ENCODE assay signal across 22 mouse cellular contexts in genomic region chr9:37506023-37506422, GRCm38 (mm10). TPM values are rescaled to one million over a fixed set of nuclear protein-coding genes. Genes with fewer than 3 reads are reported as not detected.
DNase-seq lines count a peak whose midpoint lies in the region; ATAC-seq and TF ChIP-seq lines count a peak whose summit lies in the region.
"Had no signal": no experiment of that assay in that cellular context is flagged by ENCODE, and none has a peak within 500 bp of the region (broad histone marks: within the 10 kb centered on the region; RNA-seq: fewer than 3 reads in every experiment).

No protein-coding gene starts in this region.

- ATAC-seq in frontal cortex, adult (ENCODE audit: low TSS enrichment): peak; percentile 13; the same call in 1 of the 2 replicates
- ATAC-seq in midbrain, embryonic 11.5 days (ENCODE audit: low FRiP score): no peak
- no peak for ATAC-seq in midbrain, embryonic 14.5 days (ENCODE audit: low FRiP score, low TSS enrichment)
- ATAC-seq: activated CD4-positive, CD25-positive, alpha-beta regulatory T cell, adult 4 months; CD4-positive, CD25-positive, alpha-beta regulatory T cell, adult 4 months; Patski had no signal

- H3K27ac ChIP-seq in layer of hippocampus, adult 2 months: peak overlapping the region; percentile 40; the same call in 1 of the 2 replicates
- H3K27ac ChIP-seq in midbrain, embryonic 11.5 days (ENCODE audit: low read depth, low read length): no peak overlapping the region
- no peak overlapping the region for H3K27ac ChIP-seq in midbrain, embryonic 14.5 days (replicated peaks; ENCODE audit: low read depth, low read length)

- 94% methylated on average over 1 of the region's 1 CpGs for WGBS in midbrain, embryonic 11.5 days
- 96% methylated on average over 1 of the region's 1 CpGs for WGBS in midbrain, embryonic 14.5 days

- H3K9me3 ChIP-seq in midbrain, embryonic 11.5 days (ENCODE audit: control insufficient read depth, low read length): no peaks in the 10 kb centered on the region
- H3K9me3 ChIP-seq in midbrain, embryonic 14.5 days (ENCODE audit: control insufficient read depth, low read length): no peaks in the 10 kb centered on the region
- H3K9me3 ChIP-seq: G1E had no signal

- H3K4me1 ChIP-seq in midbrain, embryonic 11.5 days (ENCODE audit: control insufficient read depth, insufficient read depth, low read length): no peaks in the 10 kb centered on the region
- H3K4me1 ChIP-seq in midbrain, embryonic 14.5 days (ENCODE audit: control insufficient read depth, insufficient read depth, low read length): no peaks in the 10 kb centered on the region

- no peak overlapping the region for H3K4me2 ChIP-seq in midbrain, embryonic 11.5 days
- no peak overlapping the region for H3K4me2 ChIP-seq in midbrain, embryonic 14.5 days (ENCODE audit: low read length)

- DNase-seq in frontal cortex, postnatal 14 days (ENCODE audit: low spot score in 2 of 2): no peak
- peak in 1 of 2 experiments; percentile 33 for DNase-seq in layer of hippocampus, adult 2 months (ENCODE audit: low spot score in 2 of 2)
- no peak for DNase-seq in layer of hippocampus, adult 8-10 months (ENCODE audit: low spot score in 2 of 2)
- peak; percentile 68 for DNase-seq in midbrain, embryonic 11.5 days (ENCODE audit: low spot score, missing footprints)
- no peak for DNase-seq in midbrain, embryonic 14.5 days
- DNase-seq: adrenal gland, adult 2 months; adrenal gland, adult 8-10 months; adrenal gland, postnatal 10 days; adrenal gland, postnatal 14 days; adrenal gland, postnatal 25 days; adrenal gland, postnatal 36 days; B cell, adult 2 months; cerebellum, adult 11 months; cerebellum, adult 11-12 months; cerebellum, adult 18-20 months had no signal

- H3K4me3 ChIP-seq in layer of hippocampus, adult 2 months: no peak overlapping the region
- no peak overlapping the region for H3K4me3 ChIP-seq in midbrain, embryonic 11.5 days (ENCODE audit: low read depth, low read length)
- no peak overlapping the region for H3K4me3 ChIP-seq in midbrain, embryonic 14.5 days (replicated peaks; ENCODE audit: low read depth, low read length)

- no peaks in the 10 kb centered on the region for H3K36me3 ChIP-seq in midbrain, embryonic 11.5 days (ENCODE audit: control insufficient read depth, insufficient read depth, low read length)
- no peaks in the 10 kb centered on the region for H3K36me3 ChIP-seq in midbrain, embryonic 14.5 days (ENCODE audit: control insufficient read depth, insufficient read depth, low read length)

- TF ChIP-seq CTCF in layer of hippocampus, adult 2 months (conservative IDR thresholded peaks at IDR 0.05): no peak

- no peak overlapping the region for H3K9ac ChIP-seq in midbrain, embryonic 11.5 days (ENCODE audit: low read length)
- H3K9ac ChIP-seq in midbrain, embryonic 14.5 days (replicated peaks; ENCODE audit: low read length): no peak overlapping the region

- H3K27me3 ChIP-seq in midbrain, embryonic 11.5 days (ENCODE audit: control insufficient read depth, insufficient read depth, low read length): no peaks in the 10 kb centered on the region
- no peaks in the 10 kb centered on the region for H3K27me3 ChIP-seq in midbrain, embryonic 14.5 days (ENCODE audit: control insufficient read depth, insufficient read depth, low read length)
- H3K27me3 ChIP-seq: CH12.LX, Patski had no signal

RNA-seq across cellular contexts. Expression of gene Msantd2, which starts 16.9 kb away (rescaled TPM):
- 10 to 100 TPM; 20.5 to 25.6 TPM for total RNA-seq in layer of hippocampus, adult 2 months (2021)
- 10 to 100 TPM; 20.2 to 25.7 (median 23.6) TPM for total RNA-seq in layer of hippocampus, adult 8-10 months (2022)
- polyA plus RNA-seq in midbrain, embryonic 11.5 days (2014; fragmentation: Nextera tagmentation; extraction: Ambion mirVana): 35.8 and 36.4 TPM in 2 replicates
- polyA plus RNA-seq in midbrain, embryonic 14.5 days (2014; fragmentation: Nextera tagmentation; extraction: Ambion mirVana): 32.5 and 42.9 TPM in 2 replicates

RNA-seq across cellular contexts. Expression of gene Esam, which starts 21.9 kb away (rescaled TPM):
- total RNA-seq in layer of hippocampus, adult 2 months (2021): 10 to 100 TPM; 18.3 to 19.3 TPM
- total RNA-seq in layer of hippocampus, adult 8-10 months (2022): 10 to 100 TPM; 14.7 to 24.6 (median 18.6) TPM
- polyA plus RNA-seq in midbrain, embryonic 11.5 days (2014; fragmentation: Nextera tagmentation; extraction: Ambion mirVana): 25.1 and 29.6 TPM in 2 replicates
- 24.8 and 42.8 TPM in 2 replicates for polyA plus RNA-seq in midbrain, embryonic 14.5 days (2014; fragmentation: Nextera tagmentation; extraction: Ambion mirVana)
- total RNA-seq: G1E had no signal
- polyA plus RNA-seq: CD4-positive, CD25-positive, alpha-beta regulatory T cell, adult 4 months; G1E had no signal

RNA-seq across cellular contexts. Expression of gene Vsig2, which starts 33.0 kb away (rescaled TPM):
- 1 to 10 TPM; 2.5 to 3.7 TPM for total RNA-seq in layer of hippocampus, adult 2 months (2021)
- total RNA-seq in layer of hippocampus, adult 8-10 months (2022): 1 to 10 TPM; 3.5 to 5.7 (median 4.2) TPM
- polyA plus RNA-seq in midbrain, embryonic 11.5 days (2014; fragmentation: Nextera tagmentation; extraction: Ambion mirVana): 0.44 TPM in 1 of 2 replicates, not detected in the other
- polyA plus RNA-seq in midbrain, embryonic 14.5 days (2014; fragmentation: Nextera tagmentation; extraction: Ambion mirVana): 0.29 and 0.35 TPM in 2 replicates
- total RNA-seq: CH12.LX, MEL had no signal
- polyA plus RNA-seq: activated CD4-positive, CD25-positive, alpha-beta regulatory T cell, adult 4 months; CD4-positive, CD25-positive, alpha-beta regulatory T cell, adult 4 months; G1E had no signal

RNA-seq across cellular contexts. Expression of gene Nrgn, which starts 46.7 kb away (rescaled TPM):
- total RNA-seq in layer of hippocampus, adult 2 months (2021): 1,000 to 10,000 TPM; 1,464 to 1,512 TPM
- total RNA-seq in layer of hippocampus, adult 8-10 months (2022): 1,000 to 10,000 TPM; 1,107 to 1,307 (median 1,240) TPM
- polyA plus RNA-seq in midbrain, embryonic 11.5 days (2014; fragmentation: Nextera tagmentation; extraction: Ambion mirVana): 2.5 and 2.9 TPM in 2 replicates
- 4.0 and 5.5 TPM in 2 replicates for polyA plus RNA-seq in midbrain, embryonic 14.5 days (2014; fragmentation: Nextera tagmentation; extraction: Ambion mirVana)

RNA-seq across cellular contexts. Expression of gene Siae, which starts 49.5 kb away (rescaled TPM):
- total RNA-seq in layer of hippocampus, adult 2 months (2021): 10 to 100 TPM in 1 of 2 experiments, 1 to 10 TPM in 1; 9.6 to 14.0 TPM
- 10 to 100 TPM; 10.0 to 15.7 (median 13.4) TPM for total RNA-seq in layer of hippocampus, adult 8-10 months (2022)
- polyA plus RNA-seq in midbrain, embryonic 11.5 days (2014; fragmentation: Nextera tagmentation; extraction: Ambion mirVana): 7.7 and 8.5 TPM in 2 replicates
- 8.6 and 12.3 TPM in 2 replicates for polyA plus RNA-seq in midbrain, embryonic 14.5 days (2014; fragmentation: Nextera tagmentation; extraction: Ambion mirVana)
